Mouse (Mus musculus) CD4-positive, CD25-positive, alpha-beta regulatory T cell (primary cell): ENCODE results near the gene Gpr152. TPM values are rescaled to one million over a fixed set of nuclear protein-coding genes. Genes with fewer than 3 reads are reported as not detected.

Experiments
- polyA plus RNA-seq: library from polyadenylated mRNA; unstranded; fragments of 100-300 nt; shearing (Covaris generic); gene quantifications from one replicate; pipeline ENCODE4 v1.2.1, GENCODE M21; 2017

Gene Gpr152
- polyA plus RNA-seq = not detected

DNA sequence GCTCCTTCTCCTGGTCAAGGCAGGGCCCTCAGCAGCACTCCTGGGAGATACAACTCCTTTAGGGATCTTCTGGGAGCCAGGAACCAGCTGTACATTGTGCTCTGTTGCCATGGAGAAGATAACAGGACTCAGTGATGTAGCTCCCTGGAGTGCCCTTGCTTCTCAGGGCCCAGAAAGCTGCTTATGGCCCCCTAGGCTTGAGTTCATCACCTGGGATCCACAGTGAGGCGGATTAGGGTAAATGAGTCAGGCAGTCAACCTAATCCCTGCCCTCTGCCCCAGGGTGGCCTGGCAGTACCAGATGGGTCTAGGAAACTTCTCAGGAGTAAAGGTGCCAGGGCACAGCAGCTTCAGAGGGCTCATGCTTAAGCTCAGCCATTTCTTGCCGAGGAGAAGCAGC, at the start of gene Gpr152:
Gene Gpr152 (plus strand): TSS at position 342 of the 400 bp plus-strand sequence.

DNA sequence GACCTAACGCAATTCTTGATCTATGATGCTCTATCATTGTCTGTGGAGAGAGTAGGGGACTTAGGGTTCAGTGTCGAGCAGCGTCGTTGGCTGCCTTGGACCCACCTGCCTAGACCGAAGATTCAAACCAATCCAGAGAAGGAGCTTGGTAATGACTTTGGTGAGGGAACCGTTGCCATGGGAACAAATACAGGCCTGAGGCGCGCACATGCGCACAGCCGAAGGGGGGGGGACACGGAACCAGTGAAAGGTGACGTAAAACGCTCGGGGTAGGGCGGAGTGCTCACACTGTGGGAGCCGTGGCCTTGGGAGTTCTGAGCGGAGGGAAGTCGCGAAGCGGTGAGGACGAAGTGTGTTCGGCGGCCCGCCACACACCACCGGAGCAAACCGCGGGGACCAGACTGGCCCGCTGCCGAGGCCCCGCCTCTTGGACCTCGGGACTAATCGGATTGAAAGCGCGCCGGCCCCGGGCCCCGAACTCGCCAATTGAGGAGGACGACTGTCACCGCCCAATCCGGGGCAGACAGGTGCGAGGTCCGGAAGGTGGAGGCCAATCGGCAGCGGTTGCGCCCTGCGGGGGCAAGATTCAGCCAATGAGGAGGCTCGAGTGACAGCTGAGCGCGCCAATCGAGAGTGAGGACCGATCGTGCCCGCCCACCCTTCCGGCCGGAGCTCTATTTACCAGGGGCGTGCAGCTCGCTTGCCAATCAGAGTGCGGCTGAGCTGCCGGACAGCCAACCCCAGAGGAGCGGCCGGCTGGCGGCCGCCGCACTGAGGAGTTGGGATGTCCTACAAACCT, 42.7 kb upstream of the Gpr152 start, which contains the start of gene Cdk2ap2:
Gene Cdk2ap2 (plus strand): TSS at position 541 of the 799 bp plus-strand sequence.

DNA sequence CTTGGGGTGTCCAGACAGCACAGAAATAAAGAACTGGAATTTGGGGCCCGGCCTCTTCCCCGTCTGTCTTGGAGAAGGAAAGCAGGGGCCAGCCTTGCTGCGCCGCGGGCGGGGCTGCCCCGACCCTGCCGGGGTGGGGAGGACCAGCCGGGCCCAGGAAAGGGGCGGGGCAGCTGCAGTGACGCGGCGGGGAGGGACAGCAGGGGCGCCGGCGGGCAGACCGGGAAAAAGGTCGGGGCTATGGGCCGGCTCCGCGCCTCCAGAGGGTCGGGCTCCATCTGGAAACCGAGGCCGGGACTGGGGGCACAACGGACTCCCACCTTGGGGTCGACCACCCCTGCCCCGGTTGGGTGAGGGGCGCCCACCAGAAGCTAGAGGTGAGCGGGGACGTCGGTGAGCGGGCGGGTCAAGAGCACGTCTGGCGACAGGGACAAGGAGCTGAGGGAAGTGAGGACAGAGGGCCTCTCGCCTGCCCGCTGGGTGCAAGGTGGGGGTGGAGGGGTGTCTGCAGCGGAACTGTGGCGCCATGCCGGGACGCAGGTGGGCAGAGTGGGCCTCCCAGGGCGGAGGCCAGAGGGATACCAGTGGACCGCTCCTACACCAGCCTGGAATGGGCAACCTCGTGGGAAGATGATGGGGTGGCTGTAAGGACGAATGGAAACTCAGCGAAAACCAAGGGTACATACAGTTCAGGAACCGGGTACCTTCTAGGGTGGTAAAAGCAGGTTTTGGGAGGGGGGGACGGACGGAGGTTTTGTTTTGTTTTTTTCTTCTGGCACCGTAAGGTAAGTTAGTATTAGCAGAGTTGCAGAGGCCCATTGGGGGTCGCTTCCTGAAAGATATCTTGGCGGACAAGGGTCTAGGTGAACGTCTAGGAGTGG, 39.5 kb upstream of the Gpr152 start, which contains the start of gene Pitpnm1:
Gene Pitpnm1 (plus strand): TSS at position 162 of the 881 bp plus-strand sequence.

DNA sequence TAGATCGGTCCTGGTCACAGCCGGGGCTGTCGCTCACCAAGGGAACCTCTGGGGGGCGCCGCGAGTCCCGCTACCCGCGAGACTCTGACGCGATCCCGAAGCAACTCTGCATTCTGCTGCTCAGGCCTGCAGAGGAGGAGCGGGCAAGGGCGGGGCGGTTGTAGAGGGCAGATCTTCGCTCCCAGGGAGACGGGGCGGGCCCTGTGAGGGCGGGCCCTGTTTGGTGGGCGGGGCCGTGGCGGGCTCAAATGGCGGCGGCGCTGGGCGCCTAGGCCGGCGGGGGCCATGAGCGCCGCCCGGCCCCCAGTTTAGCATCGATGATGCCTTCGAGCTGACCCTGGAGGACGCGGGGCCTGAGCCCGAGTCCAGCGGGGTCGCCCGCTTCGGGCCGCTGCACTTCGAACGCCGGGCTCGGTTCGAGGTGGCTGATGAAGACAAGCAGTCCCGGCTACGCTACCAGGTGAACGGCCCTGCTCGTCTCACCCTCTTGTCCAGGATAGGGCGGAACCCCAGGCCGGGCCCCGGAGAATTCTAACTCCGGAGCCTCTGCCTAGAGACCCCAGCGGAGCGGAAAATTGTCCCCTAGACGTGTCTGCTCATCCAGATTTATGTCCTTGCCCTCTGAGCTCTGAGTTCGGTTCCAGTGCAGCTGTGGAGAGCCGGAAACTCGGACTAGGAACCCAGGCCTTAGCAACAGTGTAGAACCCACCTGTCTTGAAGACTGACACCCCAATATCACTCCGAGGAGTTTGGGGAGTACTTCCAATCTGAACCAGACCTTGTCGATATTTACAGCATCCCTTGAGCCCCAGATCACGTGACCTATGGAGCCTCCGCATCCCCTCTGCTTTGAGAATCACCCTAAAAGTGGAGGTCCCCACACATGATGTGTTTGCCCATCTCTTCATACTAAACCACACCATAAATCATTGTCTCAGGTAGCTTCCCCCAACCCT, 13.6 kb upstream of the Gpr152 start, which contains the start of gene Aip:
Gene Aip (minus strand): TSS at position 118 of the 956 bp plus-strand sequence.

DNA sequence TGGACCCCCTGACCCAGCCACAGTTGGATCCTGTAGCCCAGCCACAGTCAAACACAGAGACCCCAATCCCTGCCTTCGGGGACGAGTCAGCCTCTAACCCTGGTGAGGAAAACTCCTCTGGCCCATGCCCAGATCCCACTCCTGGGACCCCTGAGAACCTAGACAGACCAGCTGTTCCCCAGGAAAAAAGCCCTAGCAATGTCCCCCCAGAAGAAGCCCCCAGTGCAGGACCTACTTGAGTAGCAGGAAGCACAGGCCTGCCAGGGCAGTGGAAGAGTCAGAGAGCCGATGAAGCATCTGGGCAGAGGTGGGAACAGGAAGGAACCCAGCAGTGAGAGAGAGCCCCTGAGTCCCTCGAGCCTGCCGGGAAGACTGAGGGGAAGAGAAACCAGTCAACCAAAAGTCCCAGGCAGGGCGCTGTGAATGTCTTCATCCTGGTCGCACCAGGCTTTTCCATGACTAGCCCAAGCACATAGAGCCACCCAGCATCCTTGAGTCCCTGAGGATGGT, 4.2 kb downstream of the Gpr152 start, which contains the start of gene Cabp4:
Gene Cabp4 (minus strand): TSS at position 275 of the 510 bp plus-strand sequence.

DNA sequence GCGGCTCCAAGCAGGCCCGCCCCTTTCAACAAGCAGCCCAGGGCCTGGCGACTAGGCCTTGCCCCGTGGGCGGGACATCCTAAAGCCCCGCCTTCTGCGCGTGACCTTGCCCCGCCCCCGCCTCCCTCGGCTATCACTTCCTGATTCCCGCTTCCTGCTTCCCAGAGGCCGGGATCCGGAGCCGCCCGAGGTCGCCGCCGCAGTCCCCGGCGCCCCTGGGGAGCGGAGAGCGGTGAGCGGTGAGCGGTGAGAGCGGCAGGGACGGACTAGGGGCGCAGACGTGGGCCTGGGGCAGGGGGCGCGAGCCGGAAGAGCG, 8.9 kb downstream of the Gpr152 start, which contains the start of gene Coro1b:
Gene Coro1b (plus strand): TSS at position 129 of the 316 bp plus-strand sequence.

DNA sequence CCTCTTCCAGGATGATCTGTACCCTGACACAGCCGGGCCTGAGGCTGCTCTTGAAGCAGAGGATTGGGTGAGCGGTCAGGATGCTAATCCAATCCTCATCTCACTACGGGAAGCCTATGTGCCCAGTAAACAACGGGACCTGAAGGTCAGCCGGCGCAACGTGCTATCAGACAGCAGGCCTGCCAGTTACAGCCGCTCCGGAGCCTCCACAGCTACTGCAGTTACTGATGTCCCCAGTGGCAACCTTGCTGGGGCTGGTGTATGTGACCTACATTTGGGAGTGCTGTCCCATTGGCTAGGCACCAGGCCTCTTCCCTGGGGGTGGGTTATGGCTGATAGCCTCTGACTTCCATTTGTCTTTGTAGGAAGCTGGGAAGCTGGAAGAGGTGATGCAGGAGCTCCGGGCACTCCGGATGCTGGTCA, 13.7 kb downstream of the Gpr152 start, which contains the start of gene Ptprcap:
Gene Ptprcap (plus strand): TSS at position 373 of the 423 bp plus-strand sequence.

DNA sequence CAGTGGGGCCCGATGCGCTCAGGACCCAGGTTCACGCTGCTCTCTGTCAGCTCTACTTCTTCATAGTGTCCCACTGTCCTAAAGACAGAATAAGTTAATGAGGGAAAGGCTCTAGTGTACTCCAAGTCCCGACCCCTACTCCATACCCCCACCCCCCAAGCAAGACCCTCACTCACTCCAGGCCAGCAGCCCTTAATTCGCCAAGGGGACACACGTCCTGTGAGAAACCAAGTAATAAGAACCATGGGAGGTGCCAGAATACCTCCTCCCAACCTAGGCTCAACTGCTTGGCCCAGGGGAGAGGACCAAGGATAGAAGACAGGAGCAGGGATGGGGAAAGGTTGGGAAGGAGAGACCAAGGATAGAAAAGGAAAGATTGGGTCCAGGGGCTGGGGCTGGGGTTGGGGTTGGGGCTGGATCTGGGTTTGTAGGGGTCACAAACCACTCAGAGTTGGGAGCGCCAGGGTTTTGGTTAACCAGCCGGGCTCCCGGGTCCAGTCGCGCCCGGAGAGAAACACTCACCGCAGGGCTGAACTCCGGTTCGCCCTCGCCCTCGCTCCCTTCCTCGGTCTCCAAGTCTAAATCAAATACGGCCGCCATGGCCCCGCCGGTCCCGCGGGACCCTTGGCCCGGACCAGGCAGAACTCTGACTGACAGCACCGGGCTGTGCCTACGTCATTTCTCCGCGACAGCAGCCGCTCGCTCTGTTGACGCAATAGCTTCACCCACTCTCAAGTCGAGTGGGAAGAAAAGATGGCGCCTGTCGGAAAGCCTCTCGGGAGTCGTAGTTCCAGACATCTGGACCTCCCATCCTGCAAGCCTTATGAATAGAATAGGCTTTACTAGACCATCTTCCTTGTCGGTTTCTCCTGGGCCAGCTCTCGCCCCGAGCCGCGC, 23.3 kb downstream of the Gpr152 start, which contains the start of gene Rps6kb2:
Gene Rps6kb2 (minus strand): TSS at position 709 of the 897 bp plus-strand sequence.

DNA sequence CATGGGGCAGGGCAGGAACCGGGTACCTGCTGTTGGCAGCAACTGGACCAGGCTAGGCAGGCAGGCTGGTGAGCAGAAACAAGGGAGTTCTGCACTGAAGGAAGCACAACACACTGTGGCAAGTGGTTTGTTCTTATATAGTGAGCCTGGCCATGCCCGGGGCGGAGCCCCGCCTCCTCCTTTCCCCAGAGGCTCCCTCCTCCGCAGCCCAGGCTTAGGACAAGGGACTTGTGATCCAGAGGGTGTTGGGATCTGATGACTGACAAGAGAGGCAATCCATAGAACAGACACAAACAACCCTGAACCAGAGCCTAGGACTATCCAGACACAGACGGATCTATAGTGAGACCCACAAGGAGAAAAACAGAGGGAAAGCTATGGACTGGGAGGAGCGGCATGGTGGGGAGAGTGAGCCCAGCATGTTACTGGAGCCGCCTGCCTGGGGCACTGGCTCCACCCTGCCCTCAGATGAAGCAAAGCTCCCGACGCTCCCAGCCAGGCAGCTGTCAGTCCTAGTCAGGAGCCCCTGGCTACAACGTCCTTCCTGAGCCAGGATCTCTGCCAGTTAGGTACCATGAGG, 35.9 kb downstream of the Gpr152 start, which contains the start of gene Carns1:
Gene Carns1 (minus strand): TSS at position 112 of the 580 bp plus-strand sequence.

DNA sequence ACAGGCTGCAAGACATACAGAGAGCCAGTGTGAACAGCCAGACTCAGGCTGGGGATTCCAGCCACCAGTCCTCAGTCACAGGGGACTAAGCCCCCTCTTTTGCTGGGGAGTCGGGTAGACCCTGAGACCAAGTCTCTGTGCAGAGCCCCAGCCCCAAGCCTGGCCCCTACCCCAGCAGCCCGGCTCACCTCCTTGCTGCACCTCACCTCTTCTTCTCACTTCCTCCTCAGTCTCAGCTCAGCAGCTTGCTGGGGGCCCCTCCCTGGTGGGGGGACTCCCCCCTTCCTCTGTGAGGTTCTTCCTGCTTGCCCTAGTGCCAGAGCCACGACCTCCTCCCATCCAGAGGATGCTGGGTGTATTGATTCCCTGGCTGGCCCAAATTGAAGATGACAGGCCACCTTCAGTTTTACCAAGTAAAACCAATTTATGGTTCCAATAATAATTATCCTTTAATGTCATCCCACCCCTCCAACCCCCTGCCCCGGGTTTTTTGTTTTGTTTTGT, 51.3 kb downstream of the Gpr152 start, which contains the start of gene Tbc1d10c:
Gene Tbc1d10c (minus strand): TSS at position 454 of the 504 bp plus-strand sequence.

DNA sequence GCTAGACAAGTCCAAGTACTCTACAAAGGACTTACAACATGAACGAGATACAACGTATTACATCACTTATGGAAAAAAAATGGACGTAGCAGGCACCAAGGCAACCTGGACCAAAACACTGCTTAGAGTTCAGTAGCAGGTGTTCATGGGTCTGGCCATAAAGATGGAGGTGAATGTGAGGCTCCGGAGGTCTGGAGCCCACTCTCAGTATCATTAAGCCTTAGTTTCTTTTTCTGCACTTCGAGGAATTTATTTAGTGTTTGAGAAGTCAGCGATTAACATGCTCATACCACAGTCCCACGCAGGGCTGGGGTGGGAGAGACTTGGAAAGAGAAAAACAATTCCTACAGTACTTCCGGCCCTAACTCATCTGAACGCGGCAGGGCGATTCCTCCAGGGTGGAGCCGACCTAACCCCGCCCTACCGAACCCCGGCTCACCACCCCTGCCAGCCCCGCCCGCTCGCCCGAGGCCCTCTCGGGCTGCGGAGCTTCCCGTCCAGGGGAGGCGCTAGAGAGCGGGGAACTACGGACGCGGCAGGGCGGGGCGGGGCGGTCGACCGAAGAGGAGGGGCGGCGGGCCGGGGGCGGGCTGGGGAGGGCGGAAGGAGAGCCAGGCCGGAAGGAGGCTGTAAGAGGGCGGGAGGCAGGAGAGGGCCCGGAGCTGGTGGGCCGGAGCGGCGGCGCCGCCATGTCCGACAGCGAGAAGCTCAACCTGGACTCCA, 52.1 kb downstream of the Gpr152 start, which contains the start of gene Ppp1ca:
Gene Ppp1ca (plus strand): TSS at position 538 of the 723 bp plus-strand sequence.

Other genes starting within 250 kb of the Gpr152 start
- 74.4 TPM for gene Tcirg1, start 232.7 kb upstream of the Gpr152 start, polyA plus RNA-seq
- 187 TPM for gene Ndufs8, start 227.0 kb upstream of the Gpr152 start, polyA plus RNA-seq
- gene Aldh3b1, start 210.0 kb upstream of the Gpr152 start, polyA plus RNA-seq = 0.23 TPM
- gene Unc93b1, start 204.6 kb upstream of the Gpr152 start, polyA plus RNA-seq = 37.5 TPM
- gene Aldh3b3, start 181.1 kb upstream of the Gpr152 start, polyA plus RNA-seq = not detected
- not detected for gene Aldh3b2, start 167.5 kb upstream of the Gpr152 start, polyA plus RNA-seq
- gene Acy3, start 153.2 kb upstream of the Gpr152 start, polyA plus RNA-seq = 0.60 TPM
- gene Tbx10, start 147.0 kb upstream of the Gpr152 start, polyA plus RNA-seq = not detected
- gene Nudt8, start 139.2 kb upstream of the Gpr152 start, polyA plus RNA-seq = 17.6 TPM
- gene Gm49405, start 139.2 kb upstream of the Gpr152 start, polyA plus RNA-seq = 2.0 TPM
- gene Doc2g, start 136.5 kb upstream of the Gpr152 start, polyA plus RNA-seq = 3.5 TPM
- 164 TPM for gene Ndufv1, start 127.0 kb upstream of the Gpr152 start, polyA plus RNA-seq
- 512 TPM for gene Gstp1, start 101.8 kb upstream of the Gpr152 start, polyA plus RNA-seq
- 2.0 TPM for gene Gstp2, start 93.8 kb upstream of the Gpr152 start, polyA plus RNA-seq
- 96.6 TPM for gene Gstp3, start 80.2 kb upstream of the Gpr152 start, polyA plus RNA-seq
- not detected for gene Cabp2, start 58.2 kb upstream of the Gpr152 start, polyA plus RNA-seq
- 799 TPM for gene Cdk2ap2, start 42.6 kb upstream of the Gpr152 start, polyA plus RNA-seq
- gene Pitpnm1, start 39.8 kb upstream of the Gpr152 start, polyA plus RNA-seq = 330 TPM
- 195 TPM for gene Aip, start 13.9 kb upstream of the Gpr152 start, polyA plus RNA-seq
- 0.41 TPM for gene Cabp4, start 4.2 kb downstream of the Gpr152 start, polyA plus RNA-seq
- 394 TPM for gene Coro1b, start 8.8 kb downstream of the Gpr152 start, polyA plus RNA-seq
- 1,480 TPM for gene Ptprcap, start 13.8 kb downstream of the Gpr152 start, polyA plus RNA-seq
- 49.1 TPM for gene Rps6kb2, start 23.6 kb downstream of the Gpr152 start, polyA plus RNA-seq
- gene Carns1, start 35.7 kb downstream of the Gpr152 start, polyA plus RNA-seq = 36.9 TPM
- 782 TPM for gene Tbc1d10c, start 51.5 kb downstream of the Gpr152 start, polyA plus RNA-seq
- gene Ppp1ca, start 52.3 kb downstream of the Gpr152 start, polyA plus RNA-seq = 1,094 TPM
- gene Rad9a, start 61.9 kb downstream of the Gpr152 start, polyA plus RNA-seq = 80.3 TPM
- 38.4 TPM for gene Clcf1, start 74.5 kb downstream of the Gpr152 start, polyA plus RNA-seq
- 0.61 TPM for gene AC109138.7, start 74.6 kb downstream of the Gpr152 start, polyA plus RNA-seq
- 113 TPM for gene Pold4, start 92.1 kb downstream of the Gpr152 start, polyA plus RNA-seq
- gene Ssh3, start 129.4 kb downstream of the Gpr152 start, polyA plus RNA-seq = 0.73 TPM
- 7.3 TPM for gene Ankrd13d, start 143.3 kb downstream of the Gpr152 start, polyA plus RNA-seq
- 238 TPM for gene Grk2, start 166.4 kb downstream of the Gpr152 start, polyA plus RNA-seq